Mouse (Mus musculus) ES-E14 (cell line): Measurements from ENCODE around the gene 2410131K14Rik. TPM values are rescaled to one million over a fixed set of nuclear protein-coding genes. Genes with fewer than 3 reads are reported as not detected.

Experiments used
- DNase-seq: peaks from one replicate; pipeline ENCODE4 v3.0.0-alpha.2; 2013; ENCODE audit warnings: low read depth, low spot score
- H3K27ac ChIP-seq: 2 replicates; pipeline ENCODE4 v1.5.1; 2012; ENCODE audit warnings: low read depth, mild to moderate bottlenecking, low read length, moderate library complexity, mixed read lengths; ENCODE audit not compliant: poor library complexity, insufficient read depth, severe bottlenecking
- H3K36me3 ChIP-seq: 2 replicates; pipeline ENCODE4 v1.6.1; 2012; ENCODE audit warnings: mild to moderate bottlenecking, low read length, moderate library complexity, mixed read lengths; ENCODE audit not compliant: control insufficient read depth, poor library complexity, insufficient read depth, severe bottlenecking
- H3K4me1 ChIP-seq, 2 experiments: fragments of 150-350 bp in 1 of 2; sonication (generic) in 1 of 2; 2 replicates each; pipeline ENCODE4 v1.6.1; 2012; ENCODE audit warnings: low read length in 2 of 2, mild to moderate bottlenecking in 1 of 2, mixed read lengths in 1 of 2; ENCODE audit not compliant: control insufficient read depth in 2 of 2, insufficient read depth in 2 of 2, poor library complexity in 1 of 2
- H3K4me3 ChIP-seq, 2 experiments: fragments of 150-350 bp in 1 of 2; sonication (generic) in 1 of 2; 2 replicates each; pipeline ENCODE4 v1.5.1; 2012; ENCODE audit warnings: low read length in 2 of 2, low read depth in 1 of 2, mild to moderate bottlenecking in 1 of 2, mixed read lengths in 1 of 2; ENCODE audit not compliant: insufficient read depth in 1 of 2, poor library complexity in 1 of 2, severe bottlenecking in 1 of 2
- H3K9ac ChIP-seq: 2 replicates; pipeline ENCODE4 v1.6.1; 2012; ENCODE audit warnings: low read depth, mild to moderate bottlenecking, low read length, mixed read lengths; ENCODE audit not compliant: poor library complexity, insufficient read depth, severe bottlenecking
- H3K9me3 ChIP-seq: fragments of 150-350 bp; sonication (generic); 2 replicates; pipeline ENCODE4 v1.6.1; 2012; ENCODE audit warnings: low read depth, mild to moderate bottlenecking, low read length; ENCODE audit not compliant: control insufficient read depth, insufficient read depth
- CHD2 ChIP-seq: IDR thresholded peaks from 2 replicates; pipeline ENCODE4 v1.6.1; 2014; ENCODE audit warnings: mild to moderate bottlenecking, low read depth, low read length, inconsistent platforms
- HCFC1 ChIP-seq: IDR thresholded peaks from 2 replicates; pipeline ENCODE4 v1.6.1; 2012; ENCODE audit warnings: low read length, inconsistent platforms, borderline replicate concordance; ENCODE audit not compliant: insufficient read depth
- MAFK ChIP-seq: IDR thresholded peaks from 2 replicates; pipeline ENCODE4 v1.6.1; 2014; ENCODE audit warnings: mild to moderate bottlenecking, low read depth, low read length, inconsistent platforms; ENCODE audit not compliant: insufficient read depth
- ZC3H11A ChIP-seq: IDR thresholded peaks from 2 replicates; pipeline ENCODE4 v1.6.1; 2012; ENCODE audit warnings: low read depth, mild to moderate bottlenecking, inconsistent platforms, low read length, borderline replicate concordance
- ZNF384 ChIP-seq: IDR thresholded peaks from 2 replicates; pipeline ENCODE4 v1.6.1; 2012; ENCODE audit warnings: low read depth, low read length, inconsistent platforms
- in situ Hi-C, 2 experiments: fragments of 600-800 bp; cut with MboI; formaldehyde crosslinking; loops; one replicate each; pipeline ENCODE4 v1.15.1; 2025; ENCODE audit warnings: low sequenced_read_pairs in 2 of 2, inconsistent platforms in 1 of 2; ENCODE audit not compliant: unreplicated experiment in 2 of 2
- total RNA-seq: library from RNA; depleted of rRNA; stranded (reverse); fragments of 300-350 nt; gene quantifications from 2 replicates; pipeline ENCODE4 v1.2.3, GENCODE M21; 2012

2410131K14Rik gene
- total RNA-seq, 1 experiment: 11.6 TPM

GRCm38 (mm10) chr5:118274546-118274945 is 29.5 kb downstream of the 2410131K14Rik start:
- peaks cover 1 to 6% of the 10 kb centered on the region in 2 experiments; a peak in 1 of 4 replicates for H3K4me1 ChIP-seq
- H3K27ac ChIP-seq: no peak overlapping the region
- no peaks in the 10 kb centered on the region for H3K36me3 ChIP-seq
- TF ChIP-seq CHD2 (no peak), MAFK (no peak), ZNF384 (no peak), HCFC1 (no peak), ZC3H11A (no peak)
- no peak overlapping the region for H3K9ac ChIP-seq
- no peaks in the 10 kb centered on the region for H3K9me3 ChIP-seq
- DNase-seq: no peak
- peak overlapping the region; percentile 47 to 50; a peak in 2 of 4 replicates for H3K4me3 ChIP-seq
- in situ Hi-C loops: no loop called here

- TF ChIP-seq CHD2 (no peak), MAFK (no peak), ZNF384 (no peak), HCFC1 (no peak), ZC3H11A (no peak)
- no peaks in the 10 kb centered on the region for H3K9me3 ChIP-seq
- no peak overlapping the region for H3K4me3 ChIP-seq
- peaks cover 1 to 6% of the 10 kb centered on the region in 2 experiments; a peak in 1 of 4 replicates for H3K4me1 ChIP-seq
- no peaks in the 10 kb centered on the region for H3K36me3 ChIP-seq
- no peak for DNase-seq
- no peak overlapping the region for H3K9ac ChIP-seq
- H3K27ac ChIP-seq: no peak overlapping the region
- in situ Hi-C loops: no loop called here
These were observed 31.3 kb downstream of the 2410131K14Rik start for GRCm38 (mm10) chr5:118276281-118276680.

DNA sequence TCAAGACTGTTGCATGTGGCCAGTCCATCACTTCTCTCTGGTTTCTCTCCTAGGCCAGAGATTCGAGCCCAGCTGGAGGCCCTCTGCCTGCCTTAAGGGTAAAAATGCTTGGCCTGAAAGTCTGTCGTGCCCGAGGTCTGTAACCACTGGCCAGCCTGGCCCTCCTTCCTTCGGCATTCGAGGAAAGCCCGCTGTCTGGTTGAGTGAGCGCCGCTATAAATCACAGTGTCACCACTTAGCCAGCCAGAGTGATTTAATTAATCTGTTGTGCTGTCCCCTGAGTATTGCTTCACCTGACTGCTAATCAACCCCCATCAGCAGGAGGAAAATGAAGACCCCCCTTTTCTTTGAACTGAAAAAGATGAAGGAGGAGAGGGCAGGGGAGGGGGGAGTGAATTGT is 31.7 kb downstream of the 2410131K14Rik start:
- H3K27ac ChIP-seq: no peak overlapping the region
- in situ Hi-C loops: no loop called here
- H3K4me1 ChIP-seq: peaks cover 1 to 6% of the 10 kb centered on the region in 2 experiments; a peak in 1 of 4 replicates
- H3K36me3 ChIP-seq: no peaks in the 10 kb centered on the region
- TF ChIP-seq ZNF384: no peak
- no peak for TF ChIP-seq HCFC1
- TF ChIP-seq MAFK: no peak
- H3K4me3 ChIP-seq: no peak overlapping the region
- H3K9ac ChIP-seq: no peak overlapping the region
- no peaks in the 10 kb centered on the region for H3K9me3 ChIP-seq
- no peak for DNase-seq

DNA sequence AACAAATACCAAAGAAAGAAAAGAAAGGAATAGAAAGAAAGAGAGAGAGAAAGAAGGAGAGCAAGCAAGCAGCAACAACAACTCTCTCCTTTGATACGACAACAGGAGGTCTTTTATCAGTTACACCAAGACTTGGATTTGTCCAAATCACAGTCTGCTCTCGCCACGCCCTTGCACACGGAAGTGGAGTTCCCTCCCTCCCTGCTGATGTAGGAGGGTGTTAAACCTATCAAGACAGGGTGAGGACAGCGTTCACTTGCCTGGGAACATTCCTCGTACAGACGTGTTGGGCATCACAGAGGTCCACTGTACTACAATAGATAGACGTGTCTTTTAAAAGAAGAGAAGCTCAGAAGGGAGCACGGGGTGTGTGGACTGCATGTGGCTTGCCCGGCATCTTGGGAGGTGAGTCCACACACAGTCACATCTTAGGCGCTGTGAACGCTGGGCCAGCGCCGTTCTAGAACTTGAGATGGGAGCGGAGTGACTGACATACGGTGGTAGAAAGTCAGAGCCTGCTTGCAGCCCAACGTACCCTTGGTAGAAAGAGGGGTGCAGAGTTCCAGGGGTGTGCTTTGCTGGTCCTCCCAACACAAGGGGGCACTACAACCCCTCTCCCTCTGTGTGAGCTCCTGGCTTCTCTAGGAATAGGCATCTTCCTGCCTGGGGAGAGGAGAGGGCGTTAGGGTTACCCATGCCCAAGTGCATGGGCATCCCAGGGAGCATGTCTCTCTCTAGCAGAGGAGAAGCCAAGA is 32.9 kb downstream of the 2410131K14Rik start:
- Histone ChIP-seq H3K27ac (no peak overlapping the region), H3K9me3 (no peaks in the 10 kb centered on the region), H3K4me3 (peak overlapping the region; percentile 21 to 66), H3K9ac (peak overlapping the region; percentile 46; the same call in 1 of the 2 replicates), H3K4me1 (peaks cover 1 to 6% of the 10 kb centered on the region in 2 experiments; a peak in 1 of 4 replicates), H3K36me3 (no peaks in the 10 kb centered on the region)
- in situ Hi-C loops: no loop called here
- peak; percentile 21 for DNase-seq
- TF ChIP-seq ZC3H11A (no peak), CHD2 (no peak), HCFC1 (no peak), MAFK (no peak), ZNF384 (no peak)

DNA sequence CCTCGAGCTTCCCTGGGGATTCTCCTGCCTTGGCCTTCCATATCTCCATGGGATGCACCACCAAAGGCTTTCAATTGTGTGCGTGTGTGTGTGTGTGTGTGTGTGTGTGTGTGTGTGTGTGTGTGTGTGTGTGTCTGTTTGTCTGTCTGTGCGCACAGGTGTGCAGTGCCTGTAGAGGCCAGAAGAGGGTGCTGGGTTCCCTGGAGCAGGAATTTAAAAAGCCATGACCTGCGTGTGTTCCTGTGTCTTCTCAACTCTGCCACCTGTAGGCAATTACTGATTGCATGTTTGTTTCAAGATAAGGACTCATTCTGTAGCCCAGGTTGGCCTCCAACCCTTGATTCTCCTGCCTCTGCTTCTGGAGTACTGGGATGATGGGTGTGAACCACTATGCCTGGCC is 46.4 kb downstream of the 2410131K14Rik start:
- H3K4me1 ChIP-seq: peaks cover 2% of the 10 kb centered on the region in 2 experiments; a peak in 1 of 4 replicates
- no peaks in the 10 kb centered on the region for H3K36me3 ChIP-seq

More for the DNA sequence above, 46.4 kb downstream of the 2410131K14Rik start:
- Histone ChIP-seq H3K9me3 (no peaks in the 10 kb centered on the region), H3K4me3 (no peak overlapping the region), H3K27ac (no peak overlapping the region), H3K9ac (no peak overlapping the region)
- in situ Hi-C loops: no loop called here
- no peak for TF ChIP-seq MAFK
- TF ChIP-seq HCFC1: no peak
- TF ChIP-seq ZNF384: no peak
- TF ChIP-seq CHD2: no peak
- TF ChIP-seq ZC3H11A: peak; percentile 83
- DNase-seq: peak; percentile 40
